Mouse (Mus musculus) lung, postnatal 0 days (tissue): ENCODE results near the gene Habp4.

Experiments
- CTCF ChIP-seq: IDR thresholded peaks from 2 replicates; pipeline ENCODE4 v1.5.1; 2016; ENCODE audit warnings: antibody characterized with exemption, mild to moderate bottlenecking
- EP300 ChIP-seq: IDR thresholded peaks from 2 replicates; pipeline ENCODE4 v1.6.1; 2016; ENCODE audit warnings: antibody characterized with exemption, mild to moderate bottlenecking, control low read depth

DNA sequence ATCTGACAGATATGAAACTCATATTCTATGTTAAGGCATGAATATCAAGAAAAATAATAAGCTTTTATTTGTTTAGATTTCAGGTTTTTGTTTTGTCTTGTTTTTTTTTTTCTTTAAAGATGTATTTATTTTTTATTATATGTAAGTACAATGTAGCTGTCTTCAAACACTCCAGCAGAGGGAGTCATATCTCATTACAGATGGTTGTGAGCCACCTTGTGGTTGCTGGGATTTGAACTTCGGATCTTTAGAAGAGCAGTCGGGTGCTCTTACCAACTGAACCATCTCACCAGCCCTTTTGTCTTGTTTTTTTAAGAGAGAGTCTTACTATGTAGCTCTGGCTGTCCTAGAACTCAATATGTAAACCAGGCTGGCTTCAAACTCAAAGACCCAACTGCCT lies 44.2 kb upstream of the Habp4 start:
- TF ChIP-seq EP300 (no peak), CTCF (peak; percentile 56)
